Mouse (Mus musculus): ENCODE measurements around the gene Mta3.

DNA sequence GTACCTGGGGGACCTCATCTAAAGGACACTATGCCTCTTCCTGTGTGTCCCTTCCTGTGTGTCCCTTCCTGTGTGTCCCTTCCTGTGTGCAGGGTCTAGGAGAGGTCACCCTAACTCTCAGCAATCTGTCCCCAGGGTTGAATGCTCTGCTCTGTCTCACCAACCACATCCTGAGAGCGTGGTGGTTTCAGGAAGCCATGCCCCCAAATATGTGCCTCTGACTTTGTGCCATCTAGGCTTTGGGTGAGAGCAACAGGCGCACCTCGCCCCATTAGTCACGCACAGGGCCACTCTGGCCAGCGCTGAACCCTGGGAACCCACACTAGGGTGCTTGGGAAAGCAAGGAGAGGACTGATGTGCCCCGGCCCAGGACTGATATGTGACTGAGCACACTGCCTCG lies 117.9 kb downstream of the Mta3 start:
- TF ChIP-seq HCFC1 (IDR thresholded peaks at IDR 0.05; ENCODE audit: borderline replicate concordance, insufficient read depth, low read length), result no peak
- no peak for TF ChIP-seq CHD2 (IDR thresholded peaks at IDR 0.05; ENCODE audit: low read depth, low read length)
